Mouse (Mus musculus): ENCODE data around the gene Cspg4.

DNA sequence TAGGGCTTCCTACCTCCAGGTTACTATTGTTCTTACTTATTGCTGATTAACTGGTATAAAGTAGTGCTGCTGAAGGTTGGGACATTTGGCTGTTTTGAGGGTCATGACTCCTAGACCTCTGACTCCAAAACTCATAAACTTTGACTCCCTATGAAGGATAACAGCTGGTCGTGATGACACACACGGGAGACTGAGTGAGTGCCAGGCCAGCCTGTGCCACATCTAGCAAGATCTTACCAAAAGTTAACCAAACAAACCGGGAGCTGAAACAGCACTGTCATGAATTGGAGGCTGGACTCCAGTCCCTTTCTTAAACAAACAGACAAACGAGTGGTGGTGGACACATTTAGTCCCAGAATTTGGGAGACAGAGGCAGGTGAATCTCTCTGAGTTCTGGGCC, 64.7 kb downstream of the Cspg4 start:
- TF ChIP-seq CTCF (conservative IDR thresholded peaks at IDR 0.05; ENCODE audit: insufficient read depth, insufficient read length, low read depth, low read length) (no peak), POLR2A (IDR thresholded peaks at IDR 0.05; ENCODE audit: low read depth, low read length) (no peak)
